Mouse (Mus musculus) hindbrain, postnatal 0 days (tissue): ENCODE data around the gene Vmn1r5. TPM values are rescaled to one million over a fixed set of nuclear protein-coding genes. Genes with fewer than 3 reads are reported as not detected.
A peak's percentile ranks its signal among the peaks of the same experiment; 100 is the strongest.

Experiments
- ATAC-seq: fragments of 200-750 bp; cut with Nextera tagmentation; 2 replicates; pipeline ENCODE4 v1.8.0; 2017; ENCODE audit warnings: mild to moderate bottlenecking, moderate TSS enrichment, moderate library complexity
- DNase-seq: peaks from one replicate; pipeline ENCODE4 v3.0.0-alpha.2; 2015; ENCODE audit warnings: low spot score
- H3K27ac ChIP-seq: fragments of 300-500 bp; sonication (generic); 2 replicates; pipeline ENCODE4 v1.5.1; 2014; ENCODE audit warnings: mild to moderate bottlenecking
- H3K27me3 ChIP-seq: fragments of 300-500 bp; sonication (generic); 2 replicates; pipeline ENCODE4 v1.6.1; 2014; ENCODE audit warnings: low read length, mixed read lengths; ENCODE audit not compliant: insufficient read depth
- H3K36me3 ChIP-seq: fragments of 300-500 bp; sonication (generic); 2 replicates; pipeline ENCODE4 v1.6.1; 2014; ENCODE audit warnings: low read length, mixed read lengths; ENCODE audit not compliant: insufficient read depth
- H3K4me1 ChIP-seq: fragments of 300-500 bp; sonication (generic); 2 replicates; pipeline ENCODE4 v1.6.1; 2014; ENCODE audit warnings: antibody characterized with exemption, low read length, mixed read lengths; ENCODE audit not compliant: insufficient read depth
- H3K4me2 ChIP-seq: fragments of 300-500 bp; sonication (generic); 2 replicates; pipeline ENCODE4 v1.6.1; 2014; ENCODE audit warnings: low read depth, mild to moderate bottlenecking, low read length, moderate library complexity, mixed read lengths
- H3K4me3 ChIP-seq: fragments of 300-500 bp; sonication (generic); 2 replicates; pipeline ENCODE4 v1.5.1; 2014; ENCODE audit warnings: low read length
- H3K9ac ChIP-seq: fragments of 300-500 bp; sonication (generic); replicated peaks from 2 replicates; pipeline ENCODE4 v1.6.1; 2014; ENCODE audit warnings: mild to moderate bottlenecking, low read length, moderate library complexity, mixed read lengths
- H3K9me3 ChIP-seq: fragments of 300-500 bp; sonication (generic); 2 replicates; pipeline ENCODE4 v1.6.1; 2016; ENCODE audit warnings: low read length, mixed read lengths
- CTCF ChIP-seq: IDR thresholded peaks from 2 replicates; pipeline ENCODE4 v1.5.1; 2016; ENCODE audit warnings: antibody characterized with exemption, control low read depth, low read depth
- WGBS: fragments of 180-500 bp; shearing (Covaris S2); extraction: QIAGEN DNeasy Blood & Tissue Kit; methylation state at CpG from one replicate; pipeline ENCODE4 v1.1.7; 2014; 5-methylcytosine and 5-hydroxymethylcytosine counted together
- polyA plus RNA-seq: library from polyadenylated mRNA; unstranded; fragments of >200 nt; fragmentation: Nextera tagmentation; extraction: Ambion mirVana; gene quantifications from 2 replicates; pipeline ENCODE4 v1.2.1, GENCODE M21; 2015
- total RNA-seq: library from RNA; depleted of rRNA; stranded (reverse); fragments of >200 nt; gene quantifications from 2 replicates; pipeline ENCODE4 v1.2.3, GENCODE M21; 2014; rRNA removed

Vmn1r5 gene
- total RNA-seq = 0.04 TPM in 1 of 2 replicates, not detected in the other
- not detected in 2 replicates for polyA plus RNA-seq

DNA sequence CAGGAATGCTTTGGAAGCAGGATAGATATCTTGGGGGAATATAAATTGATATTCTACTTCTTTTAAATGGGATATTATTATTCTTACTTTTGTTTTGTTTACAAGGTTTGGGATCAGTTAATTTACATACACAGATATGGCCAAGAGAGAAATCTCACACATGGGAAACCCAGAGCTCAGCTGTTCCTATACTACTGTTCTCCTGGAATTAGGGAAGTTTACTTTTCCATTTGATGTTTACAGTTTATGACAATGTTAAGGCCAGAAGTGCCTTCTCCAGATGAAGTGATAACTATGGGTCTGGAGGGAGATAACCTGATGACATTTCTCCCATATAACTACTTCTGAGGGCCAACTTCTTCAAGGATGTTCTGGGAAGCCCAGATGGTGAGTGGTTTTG lies at the start of gene Vmn1r5:
Vmn1r5 (plus strand) TSS at position 301 of the 400 bp plus-strand sequence.
- no peak within 1 kb of the TSS for H3K4me2 ChIP-seq
- no peak within 1 kb of the TSS for H3K9ac ChIP-seq
- no peak within 1 kb of the TSS for H3K4me3 ChIP-seq
- no peak for TF ChIP-seq CTCF
- no peaks in the 10 kb centered on the region for H3K9me3 ChIP-seq
- DNase-seq (no peak), ATAC-seq (no peak)
- no peaks in the 10 kb centered on the region for H3K36me3 ChIP-seq
- no peaks in the 10 kb centered on the region for H3K27me3 ChIP-seq
- H3K27ac ChIP-seq = no peak within 1 kb of the TSS
- H3K4me1 ChIP-seq = no peaks in the 10 kb centered on the region

DNA sequence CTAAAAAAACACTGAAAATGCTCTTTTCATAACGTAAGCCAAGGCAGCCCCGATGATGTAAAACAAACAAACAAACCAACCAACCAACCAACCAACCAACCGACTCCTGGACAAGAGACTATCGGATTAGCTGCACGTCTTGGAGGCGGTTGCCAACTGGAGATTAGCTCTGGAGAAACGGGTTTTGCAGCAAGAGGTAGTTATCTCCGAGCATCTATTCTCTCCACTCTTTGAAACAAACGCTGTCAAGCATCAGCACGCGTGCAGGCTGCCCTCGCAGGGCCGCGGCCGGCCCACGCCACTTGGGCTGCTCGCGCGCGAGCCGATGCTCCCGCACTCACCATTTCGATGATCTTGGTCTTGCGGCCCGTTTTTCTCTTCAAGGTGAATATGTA lies 46.7 kb upstream of the Vmn1r5 start:
- Histone ChIP-seq H3K4me1 (0 out of 2 replicates have a peak, but pooled peaks cover 6% of the 10 kb centered on the region), H3K9me3 (no peaks in the 10 kb centered on the region), H3K27ac (peak overlapping the region; percentile 88), H3K36me3 (no peaks in the 10 kb centered on the region), H3K9ac (peak overlapping the region; percentile 75), H3K27me3 (no peaks in the 10 kb centered on the region), H3K4me2 (peak overlapping the region; percentile 64), H3K4me3 (peak overlapping the region; percentile 69)
- no peak for TF ChIP-seq CTCF
- no peak for ATAC-seq
- under 1% methylated on average over 25 of the region's 25 CpGs for WGBS
- no peak for DNase-seq

DNA sequence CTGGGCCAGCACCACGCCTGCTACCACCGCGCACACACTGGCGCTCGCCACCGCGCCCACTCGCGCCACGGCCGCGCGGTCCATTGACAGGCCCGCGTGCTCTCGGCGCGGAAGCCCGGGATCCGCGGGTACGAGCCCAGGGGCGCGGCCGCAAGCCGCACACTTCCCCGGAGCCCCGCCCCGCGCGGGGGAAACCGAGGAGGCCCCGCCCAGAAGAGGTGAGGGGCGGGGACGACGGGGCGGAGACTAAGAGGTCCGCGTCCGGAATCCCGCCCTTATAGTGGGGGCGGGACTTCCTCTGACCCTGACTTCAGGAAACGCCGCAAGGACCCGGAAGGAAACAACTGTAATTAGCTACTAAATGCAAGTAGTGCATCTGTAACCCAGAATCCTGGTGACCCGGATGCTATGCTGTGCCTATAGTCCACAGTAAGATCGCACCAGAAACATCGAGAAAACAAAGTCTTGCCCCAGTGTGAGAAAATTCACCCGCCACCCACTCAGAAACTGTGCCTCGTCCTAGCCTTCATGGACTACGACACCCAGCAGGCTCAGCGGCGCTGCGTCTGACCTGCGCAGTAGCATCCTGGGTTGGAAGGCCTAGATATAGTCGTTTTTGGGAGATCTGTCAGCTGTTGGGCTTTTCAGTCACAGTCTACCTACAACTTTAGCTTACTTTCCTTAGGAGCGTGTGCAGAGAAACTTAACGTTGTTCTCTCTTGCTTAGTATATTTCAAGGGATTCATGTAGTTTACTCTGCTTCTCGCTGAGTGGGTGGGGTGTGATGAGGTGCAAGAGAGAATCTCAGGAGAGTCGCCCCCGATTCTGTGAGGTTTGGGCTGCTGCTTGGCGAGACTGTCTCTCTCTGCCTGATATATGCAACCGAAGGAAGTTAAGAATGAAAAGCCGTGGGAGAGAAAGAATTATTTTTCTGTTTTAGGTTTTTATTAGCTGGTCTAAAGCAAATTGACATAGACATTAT lies 46.1 kb upstream of the Vmn1r5 start, which contains the start of the genes Nt5c3 and Vmn1r4:
Nt5c3 (minus strand) TSS at position 207 of the 982 bp plus-strand sequence.
Vmn1r4 (plus strand) TSS at position 290 of the 982 bp plus-strand sequence.
- TF ChIP-seq CTCF = no peak
- 4% methylated on average over 64 of the region's 64 CpGs for WGBS
- H3K4me3 ChIP-seq = peak within 1 kb of the TSS; percentile 69
- H3K4me2 ChIP-seq = peak within 1 kb of the TSS; percentile 64
- H3K27ac ChIP-seq = peak within 1 kb of the TSS; percentile 88
- H3K9me3 ChIP-seq = no peaks in the 10 kb centered on the region
- peak within 1 kb of the TSS; percentile 75 for H3K9ac ChIP-seq
- no peaks in the 10 kb centered on the region for H3K36me3 ChIP-seq
- 0 out of 2 replicates have a peak, but pooled peaks cover 6% of the 10 kb centered on the region for H3K4me1 ChIP-seq
- H3K27me3 ChIP-seq = no peaks in the 10 kb centered on the region
- peak; percentile 99 for ATAC-seq
- DNase-seq = peak; percentile 98

DNA sequence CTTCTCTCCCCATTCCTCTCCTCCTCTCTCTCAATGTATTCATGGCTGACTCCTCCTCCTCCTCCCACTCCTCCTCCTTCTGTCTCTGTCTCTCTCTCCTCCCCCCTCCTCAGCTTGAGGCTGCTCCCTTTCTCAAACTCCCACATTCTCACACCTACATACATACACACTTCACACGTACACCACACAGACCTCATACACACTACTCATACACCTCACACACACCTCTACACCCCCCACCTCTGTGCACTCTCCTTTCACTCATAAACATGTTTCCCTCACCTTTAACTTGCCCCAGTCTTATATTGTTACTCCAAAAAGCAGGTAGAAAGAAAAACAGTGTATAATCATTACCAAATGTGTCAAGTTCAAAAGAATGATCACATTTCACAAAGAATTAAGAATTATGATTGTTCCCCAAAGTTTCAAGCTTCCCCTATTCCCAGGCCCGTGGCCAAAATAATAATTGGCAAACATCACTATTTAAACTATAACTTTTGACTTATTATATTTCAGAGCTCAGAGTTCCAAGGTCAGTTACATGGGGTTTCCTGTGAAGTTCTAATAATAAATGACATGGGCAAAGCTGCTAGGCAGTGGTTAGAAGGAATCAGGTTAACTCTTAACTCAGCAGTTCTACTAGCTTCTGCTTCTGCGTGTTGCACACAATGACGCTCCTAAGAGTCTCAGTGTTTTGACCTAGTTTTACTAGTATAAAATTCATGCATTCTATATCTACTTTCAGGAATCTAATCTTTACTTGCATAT lies 38.2 kb upstream of the Vmn1r5 start:
- H3K9me3 ChIP-seq = no peaks in the 10 kb centered on the region
- no peak overlapping the region for H3K4me2 ChIP-seq
- H3K27ac ChIP-seq = no peak overlapping the region
- H3K9ac ChIP-seq = no peak overlapping the region
- no peaks in the 10 kb centered on the region for H3K27me3 ChIP-seq
- no peak for TF ChIP-seq CTCF
- ATAC-seq = no peak
- H3K4me1 ChIP-seq = no peaks in the 10 kb centered on the region
- no peak overlapping the region for H3K4me3 ChIP-seq
- 75% methylated on average over 4 of the region's 4 CpGs for WGBS
- no peaks in the 10 kb centered on the region for H3K36me3 ChIP-seq
- DNase-seq = no peak

DNA sequence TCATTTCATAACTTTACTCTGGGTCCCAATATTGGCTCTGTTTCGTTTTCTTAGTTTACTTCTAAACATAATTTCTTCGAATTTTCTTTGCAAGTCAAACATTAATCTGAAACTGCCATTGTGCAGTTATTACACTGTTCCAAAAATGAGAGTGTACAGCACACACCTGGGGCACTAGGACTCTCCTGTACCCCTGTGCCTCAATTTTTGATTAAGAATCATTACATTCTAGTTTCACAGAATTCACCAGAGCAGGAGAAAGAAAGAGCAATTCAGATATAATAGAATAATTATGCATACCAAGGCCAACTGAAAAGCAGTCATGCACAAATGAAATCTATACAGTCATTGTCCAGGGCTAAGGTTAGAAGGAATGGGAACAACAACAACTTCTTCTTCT lies 37.6 kb upstream of the Vmn1r5 start:
- no peaks in the 10 kb centered on the region for H3K36me3 ChIP-seq
- no peak overlapping the region for H3K4me2 ChIP-seq
- no peak for TF ChIP-seq CTCF
- no peak overlapping the region for H3K27ac ChIP-seq
- 66% methylated on average over 2 of the region's 2 CpGs for WGBS
- H3K4me1 ChIP-seq = no peaks in the 10 kb centered on the region
- no peaks in the 10 kb centered on the region for H3K27me3 ChIP-seq
- no peak overlapping the region for H3K9ac ChIP-seq
- H3K4me3 ChIP-seq = no peak overlapping the region
- DNase-seq (no peak), ATAC-seq (no peak)
- H3K9me3 ChIP-seq = no peaks in the 10 kb centered on the region

DNA sequence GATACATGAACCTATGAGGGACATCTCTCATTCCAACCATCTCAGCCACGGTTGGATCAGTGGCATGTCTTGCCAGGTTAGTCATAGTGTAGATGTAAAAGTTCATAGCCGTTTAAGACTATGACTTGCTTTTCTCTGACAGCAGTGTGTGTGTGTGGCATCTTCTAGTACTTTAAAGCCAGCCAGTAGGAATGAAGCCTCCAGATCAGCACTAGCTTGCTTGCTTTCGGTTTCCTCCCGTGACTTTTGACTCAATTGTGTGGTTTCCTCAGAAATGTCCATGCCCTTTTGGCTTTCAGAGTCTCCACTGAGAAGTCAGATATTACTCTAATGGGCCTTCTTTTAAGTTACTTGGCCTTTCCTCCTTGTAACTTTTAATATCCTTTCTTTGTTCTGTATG lies 35.7 kb upstream of the Vmn1r5 start:
- no peak for TF ChIP-seq CTCF
- Histone ChIP-seq H3K9ac (no peak overlapping the region), H3K4me2 (no peak overlapping the region), H3K27ac (no peak overlapping the region), H3K9me3 (no peaks in the 10 kb centered on the region), H3K4me3 (no peak overlapping the region), H3K36me3 (no peaks in the 10 kb centered on the region), H3K27me3 (no peaks in the 10 kb centered on the region), H3K4me1 (no peaks in the 10 kb centered on the region)
- ATAC-seq (no peak), DNase-seq (no peak)
- WGBS = 86% methylated on average over 4 of the region's 4 CpGs
